Comparison of ENCODE assay signal across 20 mouse cellular contexts in the genomic region with DNA sequence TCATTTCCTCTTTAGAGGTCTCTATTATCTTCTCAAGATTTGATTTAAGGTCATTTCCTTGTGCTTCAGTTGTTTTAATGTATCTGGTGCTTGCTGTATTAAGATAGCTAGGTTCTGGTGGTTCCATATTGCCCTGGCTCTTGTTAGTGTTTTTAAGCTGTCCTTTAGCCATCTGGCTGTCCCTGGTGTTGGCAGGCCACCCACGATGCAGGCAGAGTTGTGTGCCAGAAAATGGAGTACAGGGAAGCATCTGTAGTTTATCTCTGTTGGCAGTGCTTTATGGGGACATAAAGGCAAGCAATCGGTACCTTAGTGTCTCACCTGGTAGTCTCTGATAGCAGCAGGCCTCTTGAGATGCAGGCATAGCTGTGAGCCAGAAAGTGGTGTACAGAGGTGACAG.
DNase-seq lines count a peak whose midpoint lies in the region; ATAC-seq and TF ChIP-seq lines count a peak whose summit lies in the region.
"Had no signal": no experiment of that assay in that cellular context is flagged by ENCODE, and none has a peak within 500 bp of the region (broad histone marks: within the 10 kb centered on the region; RNA-seq: fewer than 3 reads in every experiment).

No protein-coding gene starts in this region.

- H3K27me3 ChIP-seq in midbrain, embryonic 15.5 days (replicated peaks) = no peaks in the 10 kb centered on the region
- H3K27me3 ChIP-seq: forebrain, embryonic 12.5 days had no signal

- no peaks in the 10 kb centered on the region for H3K4me1 ChIP-seq in midbrain, embryonic 15.5 days
- H3K4me1 ChIP-seq: forebrain, embryonic 12.5 days had no signal

- H3K27ac ChIP-seq in left cerebral cortex, adult 2 months = no peak overlapping the region
- no peak overlapping the region for H3K27ac ChIP-seq in midbrain, embryonic 15.5 days
- H3K27ac ChIP-seq: forebrain, embryonic 12.5 days; gastrocnemius, adult 2 months; liver, embryonic 14.5 days had no signal

- intact Hi-C loops in left cerebral cortex, postnatal 4 days (cut with DNase I) = no loop called here
- intact Hi-C loops in left cerebral cortex, adult 2 months (cut with DNase I) = no loop called here

- no peaks in the 10 kb centered on the region for H3K9me3 ChIP-seq in midbrain, embryonic 15.5 days
- H3K9me3 ChIP-seq: forebrain, embryonic 12.5 days had no signal

- peak; percentile 77 for DNase-seq in left cerebral cortex, postnatal 4 days
- DNase-seq in left cerebral cortex, adult 2 months (ENCODE audit: extremely low spot score in 1 of 2, low spot score in 2 of 2) = no peak
- DNase-seq in cerebellum, adult 9-10 months = peak; percentile 74
- DNase-seq in layer of hippocampus, adult 8-10 months (ENCODE audit: low spot score in 2 of 2) = peak; percentile 40 to 69
- DNase-seq in heart, adult 11 months = no peak
- DNase-seq in embryo, embryonic 10.5 days (ENCODE audit: low spot score) = no peak
- DNase-seq: adrenal gland, adult 2 months; embryo, embryonic 11 days; gastrocnemius, adult 2 months; heart, postnatal 10 days; kidney, adult 2 months; kidney, postnatal 36 days; lung, postnatal 4 days; thymus, adult 2 months had no signal

- H3K4me2 ChIP-seq in midbrain, embryonic 15.5 days = no peak overlapping the region
- H3K4me2 ChIP-seq: forebrain, embryonic 12.5 days; midbrain, embryonic 11.5 days had no signal

- ATAC-seq in cerebellum, adult (ENCODE audit: insufficient number of reproducible peaks, low FRiP score, low TSS enrichment) = 0 out of 2 replicates have a peak, but pooled peaks have one; percentile 26
- no peak for ATAC-seq in midbrain, embryonic 15.5 days (replicated peaks)
- ATAC-seq: hindbrain, embryonic 16.5 days had no signal

- no peaks in the 10 kb centered on the region for H3K36me3 ChIP-seq in midbrain, embryonic 15.5 days (replicated peaks)
- H3K36me3 ChIP-seq: forebrain, embryonic 12.5 days had no signal

- H3K9ac ChIP-seq in midbrain, embryonic 15.5 days = no peak overlapping the region
- H3K9ac ChIP-seq: forebrain, embryonic 12.5 days; liver, embryonic 14.5 days had no signal

- no peak for TF ChIP-seq CTCF in left cerebral cortex, adult 2 months (IDR thresholded peaks at IDR 0.05)

- no peak overlapping the region for H3K4me3 ChIP-seq in left cerebral cortex, adult 2 months
- no peak overlapping the region for H3K4me3 ChIP-seq in midbrain, embryonic 15.5 days
- H3K4me3 ChIP-seq: forebrain, embryonic 12.5 days; gastrocnemius, adult 2 months had no signal

- WGBS in midbrain, embryonic 15.5 days = 88% methylated on average over 2 of the region's 2 CpGs

Comparison
In these comparisons a context has a peak if more than half of its experiments do, and no peak if none do; other contexts are left out.
1. DNase-seq: peak in left cerebral cortex, postnatal 4 days (single experiment), cerebellum, adult 9-10 months (single experiment) and layer of hippocampus, adult 8-10 months (2 of 2); none in left cerebral cortex, adult 2 months (0 of 2), heart, adult 11 months (single experiment) and embryo, embryonic 10.5 days (single experiment).